Mouse (Mus musculus): ENCODE measurements around the gene Rab5if.

GRCm38 (mm10) chr2:156916419-156917125 is 53.6 kb downstream of the Rab5if start:
- TF ChIP-seq CTCF (conservative IDR thresholded peaks at IDR 0.05; ENCODE audit: insufficient read depth, insufficient read length, low read depth, low read length) (no peak), POLR2A (IDR thresholded peaks at IDR 0.05; ENCODE audit: low read depth, low read length) (no peak)
